Mouse (Mus musculus) lung, embryonic 14.5 days (tissue): ENCODE measurements around the gene Cd7. TPM values are rescaled to one million over a fixed set of nuclear protein-coding genes. Genes with fewer than 3 reads are reported as not detected.

Source experiments
- ATAC-seq: fragments of 200-750 bp; cut with Nextera tagmentation; 2 replicates; pipeline ENCODE4 v1.8.0; 2017; ENCODE audit warnings: mild to moderate bottlenecking, moderate TSS enrichment, moderate library complexity; ENCODE audit not compliant: insufficient read depth
- DNase-seq: peaks from one replicate; pipeline ENCODE4 v3.0.0-alpha.2; 2015
- H3K27ac ChIP-seq: fragments of 300-500 bp; sonication (generic); 2 replicates; pipeline ENCODE4 v1.5.1; 2014; ENCODE audit warnings: low read depth, mild to moderate bottlenecking, moderate library complexity
- H3K27me3 ChIP-seq: fragments of 300-500 bp; sonication (generic); 2 replicates; pipeline ENCODE4 v1.6.1; 2014; ENCODE audit warnings: low read length, control low read depth; ENCODE audit not compliant: insufficient read depth
- H3K36me3 ChIP-seq: fragments of 300-500 bp; sonication (generic); 2 replicates; pipeline ENCODE4 v1.6.1; 2014; ENCODE audit warnings: control low read depth; ENCODE audit not compliant: insufficient read depth
- H3K4me1 ChIP-seq: fragments of 300-500 bp; sonication (generic); 2 replicates; pipeline ENCODE4 v1.6.1; 2014; ENCODE audit warnings: antibody characterized with exemption, control low read depth; ENCODE audit not compliant: insufficient read depth
- H3K4me2 ChIP-seq: fragments of 300-500 bp; sonication (generic); 2 replicates; pipeline ENCODE4 v1.6.1; 2014; ENCODE audit warnings: mild to moderate bottlenecking
- H3K4me3 ChIP-seq: fragments of 300-500 bp; sonication (generic); 2 replicates; pipeline ENCODE4 v1.5.1; 2014; ENCODE audit warnings: low read depth, low read length
- H3K9ac ChIP-seq: fragments of 300-500 bp; sonication (generic); 2 replicates; pipeline ENCODE4 v1.6.1; 2014
- H3K9me3 ChIP-seq: fragments of 300-500 bp; sonication (generic); 2 replicates; pipeline ENCODE4 v1.6.1; 2016; ENCODE audit warnings: low read depth, low read length, control low read depth
- CTCF ChIP-seq: IDR thresholded peaks from 2 replicates; pipeline ENCODE4 v1.5.1; 2016; ENCODE audit warnings: antibody characterized with exemption, low read depth
- WGBS: fragments of 180-500 bp; shearing (Covaris S2); extraction: QIAGEN DNeasy Blood & Tissue Kit; methylation state at CpG from one replicate; pipeline ENCODE4 v1.1.7; 2014; 5-methylcytosine and 5-hydroxymethylcytosine counted together
- polyA plus RNA-seq: library from polyadenylated mRNA; unstranded; fragments of >200 nt; fragmentation: Nextera tagmentation; extraction: Ambion mirVana; gene quantifications from 2 replicates; pipeline ENCODE4 v1.2.1, GENCODE M21; 2014

Cd7 gene
- polyA plus RNA-seq = 0.26 TPM in 1 of 2 replicates, not detected in the other

- DNase-seq = no peak
- no peak for TF ChIP-seq CTCF
Measured at GRCm38 (mm10) chr11:121039302-121039701, at the start of gene Cd7. Gene Cd7, minus strand, starts transcription at chr11:121039418.

GRCm38 (mm10) chr11:121088997-121089396 lies 49.8 kb upstream of the Cd7 start:
- Histone ChIP-seq H3K9me3 (no peaks in the 10 kb centered on the region), H3K36me3 (no peaks in the 10 kb centered on the region), H3K27ac (no peak overlapping the region), H3K9ac (no peak overlapping the region), H3K4me3 (no peak overlapping the region), H3K4me1 (no peaks in the 10 kb centered on the region), H3K27me3 (no peaks in the 10 kb centered on the region), H3K4me2 (no peak overlapping the region)
- no peak for DNase-seq
- WGBS = 40% methylated on average over 6 of the region's 6 CpGs
- no peak for TF ChIP-seq CTCF
- ATAC-seq = no peak

More at GRCm38 (mm10) chr11:121039302-121039701, at the start of gene Cd7:
- H3K36me3 ChIP-seq = no peaks in the 10 kb centered on the region
- H3K4me3 ChIP-seq = no peak within 1 kb of the TSS
- H3K27me3 ChIP-seq = no peaks in the 10 kb centered on the region
- no peak within 1 kb of the TSS for H3K27ac ChIP-seq
- H3K9ac ChIP-seq = no peak within 1 kb of the TSS
- no peaks in the 10 kb centered on the region for H3K4me1 ChIP-seq
- no peak for ATAC-seq
- H3K9me3 ChIP-seq = no peaks in the 10 kb centered on the region
- no peak within 1 kb of the TSS for H3K4me2 ChIP-seq
- 61% methylated on average over 5 of the region's 5 CpGs for WGBS

- H3K27ac ChIP-seq = 0 out of 2 replicates have a peak overlapping the region, but pooled peaks have one; percentile 15
- DNase-seq (no peak), ATAC-seq (no peak)
- no peak overlapping the region for H3K4me2 ChIP-seq
- H3K4me1 ChIP-seq = no peaks in the 10 kb centered on the region
- H3K9ac ChIP-seq = no peak overlapping the region
- H3K9me3 ChIP-seq = no peaks in the 10 kb centered on the region
- H3K36me3 ChIP-seq = no peaks in the 10 kb centered on the region
- WGBS = 35% methylated on average over 4 of the region's 4 CpGs
- H3K27me3 ChIP-seq = no peaks in the 10 kb centered on the region
- no peak for TF ChIP-seq CTCF
- H3K4me3 ChIP-seq = no peak overlapping the region
Measured at GRCm38 (mm10) chr11:121086296-121086695, 47.1 kb upstream of the Cd7 start.

GRCm38 (mm10) chr11:121085181-121085580 lies 46.0 kb upstream of the Cd7 start:
- Histone ChIP-seq H3K9ac (no peak overlapping the region), H3K27ac (no peak overlapping the region), H3K9me3 (no peaks in the 10 kb centered on the region), H3K4me1 (no peaks in the 10 kb centered on the region), H3K36me3 (no peaks in the 10 kb centered on the region), H3K27me3 (no peaks in the 10 kb centered on the region), H3K4me3 (no peak overlapping the region), H3K4me2 (no peak overlapping the region)
- WGBS = 45% methylated on average over 5 of the region's 5 CpGs
- DNase-seq (no peak), ATAC-seq (no peak)
- TF ChIP-seq CTCF = no peak

- DNase-seq = peak; percentile 39
Measured at GRCm38 (mm10) chr11:121082857-121083500, 43.8 kb upstream of the Cd7 start.

GRCm38 (mm10) chr11:121082250-121082649 lies 43.0 kb upstream of the Cd7 start:
- ATAC-seq (no peak), DNase-seq (no peak)
- Histone ChIP-seq H3K4me2 (no peak overlapping the region), H3K9ac (no peak overlapping the region), H3K4me1 (no peaks in the 10 kb centered on the region), H3K27ac (no peak overlapping the region), H3K36me3 (no peaks in the 10 kb centered on the region), H3K27me3 (no peaks in the 10 kb centered on the region), H3K4me3 (no peak overlapping the region), H3K9me3 (no peaks in the 10 kb centered on the region)
- no peak for TF ChIP-seq CTCF
- WGBS = 79% methylated on average over 3 of the region's 3 CpGs

More at GRCm38 (mm10) chr11:121082857-121083500, 43.8 kb upstream of the Cd7 start:
- 51% methylated on average over 6 of the region's 6 CpGs for whole genome bisulfite sequencing
- H3K4me1 ChIP-seq = no peaks in the 10 kb centered on the region
- no peak for TF ChIP-seq CTCF
- no peak overlapping the region for H3K4me2 ChIP-seq
- ATAC-seq = no peak
- H3K27me3 ChIP-seq = no peaks in the 10 kb centered on the region
- H3K27ac ChIP-seq = no peak overlapping the region
- no peak overlapping the region for H3K4me3 ChIP-seq
- H3K9ac ChIP-seq = no peak overlapping the region
- no peaks in the 10 kb centered on the region for H3K36me3 ChIP-seq
- no peaks in the 10 kb centered on the region for H3K9me3 ChIP-seq

GRCm38 (mm10) chr11:121081120-121081519 lies 41.9 kb upstream of the Cd7 start, which contains the start of gene Sectm1a:
Gene Sectm1a, minus strand, starts transcription at chr11:121081220.
- no peak within 1 kb of the TSS for H3K4me2 ChIP-seq
- ATAC-seq (no peak), DNase-seq (no peak)
- no peak within 1 kb of the TSS for H3K4me3 ChIP-seq
- no peaks in the 10 kb centered on the region for H3K9me3 ChIP-seq
- H3K4me1 ChIP-seq = no peaks in the 10 kb centered on the region
- WGBS = 65% methylated on average over 3 of the region's 3 CpGs
- TF ChIP-seq CTCF = no peak
- no peak within 1 kb of the TSS for H3K9ac ChIP-seq
- H3K36me3 ChIP-seq = no peaks in the 10 kb centered on the region
- H3K27ac ChIP-seq = no peak within 1 kb of the TSS
- no peaks in the 10 kb centered on the region for H3K27me3 ChIP-seq
